Mouse (Mus musculus): Measurements from ENCODE around the gene Cpt1a. TPM values are rescaled to one million over a fixed set of nuclear protein-coding genes. Genes with fewer than 3 reads are reported as not detected.

Gene Cpt1a
- polyA plus RNA-seq, 1 experiment from 2014 or later, result 15.0 TPM

- peaks cover 11% of the 10 kb centered on the region; the same call in 1 of the 2 replicates for H3K36me3 ChIP-seq (ENCODE audit: control insufficient read depth, insufficient read depth, low read length)
- no peaks in the 10 kb centered on the region for H3K9me3 ChIP-seq (ENCODE audit: control insufficient read depth, low read length)
- no peak for ATAC-seq (replicated peaks; ENCODE audit: low FRiP score)
- H3K27ac ChIP-seq (ENCODE audit: low read depth, low read length), result no peak overlapping the region
- H3K27me3 ChIP-seq (replicated peaks; ENCODE audit: control insufficient read depth, insufficient read depth, low read length), result no peaks in the 10 kb centered on the region
- H3K9ac ChIP-seq (ENCODE audit: low read depth, low read length), result no peak overlapping the region
- no peak overlapping the region for H3K4me3 ChIP-seq (ENCODE audit: low read depth, low read length)
- WGBS, result 87% methylated on average over 3 of the region's 3 CpGs
- DNase-seq (ENCODE audit: low spot score), result no peak
- no peak overlapping the region for H3K4me2 ChIP-seq
- no peaks in the 10 kb centered on the region for H3K4me1 ChIP-seq (replicated peaks; ENCODE audit: control insufficient read depth, insufficient read depth, low read length)
Observed at GRCm38 (mm10) chr19:3368276-3368675, 46.1 kb downstream of the Cpt1a start.

DNA sequence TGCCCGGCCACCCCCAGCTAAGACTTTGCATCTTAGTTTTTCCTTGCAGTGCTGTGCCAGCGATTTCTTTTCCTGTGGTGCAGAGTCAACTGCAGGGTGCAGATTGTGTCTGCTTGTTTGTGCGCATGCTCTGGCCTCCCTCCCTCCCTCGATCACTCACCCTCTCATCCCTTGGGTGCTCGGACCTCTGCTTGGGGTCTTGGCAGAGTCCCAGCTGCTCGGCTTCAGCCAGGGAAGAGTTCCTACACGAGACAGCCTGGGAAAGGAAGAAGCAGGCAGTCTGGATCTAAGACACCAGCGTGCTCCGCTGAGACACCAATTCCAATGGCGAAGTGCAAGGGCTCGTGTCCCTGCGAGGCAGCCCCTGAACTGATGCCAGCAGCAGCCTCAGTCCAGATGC is 51.2 kb downstream of the Cpt1a start:
- no peak overlapping the region for H3K9ac ChIP-seq (ENCODE audit: low read depth, low read length)
- no peak overlapping the region for H3K4me3 ChIP-seq (ENCODE audit: low read depth, low read length)
- H3K9me3 ChIP-seq (ENCODE audit: control insufficient read depth, low read length), result no peaks in the 10 kb centered on the region
- ATAC-seq (replicated peaks; ENCODE audit: low FRiP score), result no peak
- H3K4me1 ChIP-seq (replicated peaks; ENCODE audit: control insufficient read depth, insufficient read depth, low read length), result peaks cover 2% of the 10 kb centered on the region; the same call in 1 of the 2 replicates
- no peak for DNase-seq (ENCODE audit: low spot score)
- H3K27me3 ChIP-seq (replicated peaks; ENCODE audit: control insufficient read depth, insufficient read depth, low read length), result no peaks in the 10 kb centered on the region
- no peak overlapping the region for H3K27ac ChIP-seq (ENCODE audit: low read depth, low read length)
- H3K4me2 ChIP-seq, result no peak overlapping the region
- 80% methylated on average over 12 of the region's 12 CpGs for WGBS
- H3K36me3 ChIP-seq (ENCODE audit: control insufficient read depth, insufficient read depth, low read length), result no peaks in the 10 kb centered on the region; the same call in 1 of the 2 replicates

- H3K9ac ChIP-seq (ENCODE audit: low read depth, low read length), result no peak overlapping the region
- no peaks in the 10 kb centered on the region for H3K9me3 ChIP-seq (ENCODE audit: control insufficient read depth, low read length)
- H3K27me3 ChIP-seq (replicated peaks; ENCODE audit: control insufficient read depth, insufficient read depth, low read length), result no peaks in the 10 kb centered on the region
- H3K4me1 ChIP-seq (replicated peaks; ENCODE audit: control insufficient read depth, insufficient read depth, low read length), result peaks cover 2% of the 10 kb centered on the region; the same call in 1 of the 2 replicates
- DNase-seq (ENCODE audit: low spot score), result no peak
- H3K36me3 ChIP-seq (ENCODE audit: control insufficient read depth, insufficient read depth, low read length), result no peaks in the 10 kb centered on the region; the same call in 1 of the 2 replicates
- ATAC-seq (replicated peaks; ENCODE audit: low FRiP score), result no peak
- H3K4me2 ChIP-seq, result no peak overlapping the region
- 54% methylated on average over 2 of the region's 2 CpGs for WGBS
- no peak overlapping the region for H3K4me3 ChIP-seq (ENCODE audit: low read depth, low read length)
- no peak overlapping the region for H3K27ac ChIP-seq (ENCODE audit: low read depth, low read length)
Observed at GRCm38 (mm10) chr19:3374028-3374427, 51.9 kb downstream of the Cpt1a start.

DNA sequence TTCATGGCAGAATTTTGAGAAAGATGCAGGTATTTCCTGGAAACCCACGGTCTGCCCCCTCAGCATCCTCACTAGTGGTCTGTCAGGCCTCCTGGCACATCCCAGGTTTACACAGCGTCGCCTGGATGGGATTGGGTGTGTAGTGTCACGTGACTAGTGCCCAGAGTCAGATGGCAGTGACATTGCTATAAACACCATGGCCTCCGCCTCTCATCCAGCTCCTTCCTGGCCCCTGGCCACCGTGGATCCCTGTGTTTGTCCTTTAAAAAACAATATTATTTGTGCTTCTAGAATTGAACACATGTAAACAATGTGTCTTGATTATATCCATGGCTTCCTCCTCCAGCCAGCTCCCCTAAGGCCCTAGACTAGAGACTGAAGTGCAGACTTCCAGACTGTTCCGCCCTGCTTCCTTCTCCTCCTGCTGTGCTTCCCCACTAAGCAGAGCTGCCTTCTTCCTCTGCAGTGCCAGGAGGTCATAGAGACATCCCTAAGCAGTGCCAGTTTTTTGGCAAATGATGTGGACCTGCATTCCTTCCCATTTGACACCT is 53.9 kb downstream of the Cpt1a start:
- no peak overlapping the region for H3K4me3 ChIP-seq (ENCODE audit: low read depth, low read length)
- 71% methylated on average over 7 of the region's 7 CpGs for WGBS
- H3K36me3 ChIP-seq (ENCODE audit: control insufficient read depth, insufficient read depth, low read length), result no peaks in the 10 kb centered on the region; the same call in 1 of the 2 replicates
- ATAC-seq (replicated peaks; ENCODE audit: low FRiP score) (no peak), DNase-seq (ENCODE audit: low spot score) (no peak)
- no peak overlapping the region for H3K4me2 ChIP-seq
- H3K9ac ChIP-seq (ENCODE audit: low read depth, low read length), result no peak overlapping the region
- H3K9me3 ChIP-seq (ENCODE audit: control insufficient read depth, low read length), result no peaks in the 10 kb centered on the region
- H3K27me3 ChIP-seq (replicated peaks; ENCODE audit: control insufficient read depth, insufficient read depth, low read length), result no peaks in the 10 kb centered on the region
- H3K4me1 ChIP-seq (replicated peaks; ENCODE audit: control insufficient read depth, insufficient read depth, low read length), result peaks cover 2% of the 10 kb centered on the region; the same call in 1 of the 2 replicates
- no peak overlapping the region for H3K27ac ChIP-seq (ENCODE audit: low read depth, low read length)

- Histone ChIP-seq H3K27ac (ENCODE audit: low read depth, low read length) (no peak overlapping the region), H3K9me3 (ENCODE audit: control insufficient read depth, low read length) (no peaks in the 10 kb centered on the region), H3K4me2 (no peak overlapping the region), H3K4me1 (replicated peaks; ENCODE audit: control insufficient read depth, insufficient read depth, low read length) (peaks cover 2% of the 10 kb centered on the region; the same call in 1 of the 2 replicates), H3K36me3 (ENCODE audit: control insufficient read depth, insufficient read depth, low read length) (no peaks in the 10 kb centered on the region; the same call in 1 of the 2 replicates), H3K9ac (ENCODE audit: low read depth, low read length) (no peak overlapping the region), H3K4me3 (ENCODE audit: low read depth, low read length) (no peak overlapping the region), H3K27me3 (replicated peaks; ENCODE audit: control insufficient read depth, insufficient read depth, low read length) (no peaks in the 10 kb centered on the region)
- 24% methylated on average over 4 of the region's 4 CpGs for WGBS
- ATAC-seq (replicated peaks; ENCODE audit: low FRiP score) (0 out of 2 replicates have a peak, but pooled peaks have one; percentile 40), DNase-seq (ENCODE audit: low spot score) (no peak)
Observed at GRCm38 (mm10) chr19:3376966-3377715, 55.0 kb downstream of the Cpt1a start.

- no peaks in the 10 kb centered on the region; the same call in 1 of the 2 replicates for H3K36me3 ChIP-seq (ENCODE audit: control insufficient read depth, insufficient read depth, low read length)
- no peak overlapping the region for H3K4me3 ChIP-seq (ENCODE audit: low read depth, low read length)
- no peak overlapping the region for H3K27ac ChIP-seq (ENCODE audit: low read depth, low read length)
- H3K9me3 ChIP-seq (ENCODE audit: control insufficient read depth, low read length), result no peaks in the 10 kb centered on the region
- no peaks in the 10 kb centered on the region for H3K27me3 ChIP-seq (replicated peaks; ENCODE audit: control insufficient read depth, insufficient read depth, low read length)
- no peak overlapping the region for H3K4me2 ChIP-seq
- H3K9ac ChIP-seq (ENCODE audit: low read depth, low read length), result no peak overlapping the region
- ATAC-seq (replicated peaks; ENCODE audit: low FRiP score) (no peak), DNase-seq (ENCODE audit: low spot score) (no peak)
- H3K4me1 ChIP-seq (replicated peaks; ENCODE audit: control insufficient read depth, insufficient read depth, low read length), result peaks cover 2% of the 10 kb centered on the region; the same call in 1 of the 2 replicates
- 96% methylated on average over 3 of the region's 3 CpGs for WGBS
Observed at GRCm38 (mm10) chr19:3378614-3379013, 56.5 kb downstream of the Cpt1a start.

DNA sequence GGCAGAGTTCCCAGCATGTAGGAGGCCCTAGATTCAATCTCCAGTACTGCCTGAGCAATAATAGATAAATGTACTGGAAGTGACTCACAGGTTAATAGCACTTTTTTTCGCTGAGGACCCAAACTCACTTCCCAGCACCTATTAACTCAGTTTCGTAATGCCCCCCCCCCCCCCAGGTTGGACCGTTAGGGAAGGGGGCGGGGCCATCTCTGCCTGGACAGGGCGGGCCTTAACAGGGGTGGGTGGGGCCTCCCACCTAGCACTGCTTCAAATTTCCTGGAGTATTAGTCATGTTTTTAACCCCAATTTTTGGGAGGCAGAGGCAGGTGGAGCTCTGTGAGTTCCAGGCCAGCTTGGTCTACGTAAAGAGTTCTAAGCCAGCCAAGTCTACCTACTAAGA is 65.9 kb downstream of the Cpt1a start:
- peaks cover 3% of the 10 kb centered on the region; the same call in 1 of the 2 replicates for H3K9me3 ChIP-seq (ENCODE audit: control insufficient read depth, low read length)
- no peaks in the 10 kb centered on the region for H3K27me3 ChIP-seq (replicated peaks; ENCODE audit: control insufficient read depth, insufficient read depth, low read length)
- peaks cover 24% of the 10 kb centered on the region for H3K4me1 ChIP-seq (replicated peaks; ENCODE audit: control insufficient read depth, insufficient read depth, low read length)
- no peak overlapping the region for H3K9ac ChIP-seq (ENCODE audit: low read depth, low read length)
- no peak overlapping the region; the same call in 1 of the 2 replicates for H3K4me2 ChIP-seq
- no peak overlapping the region for H3K4me3 ChIP-seq (ENCODE audit: low read depth, low read length)
- DNase-seq (ENCODE audit: low spot score), result no peak
- WGBS, result 58% methylated on average over 6 of the region's 6 CpGs
- H3K27ac ChIP-seq (ENCODE audit: low read depth, low read length), result no peak overlapping the region
- no peak; the same call in 1 of the 2 replicates for ATAC-seq (replicated peaks; ENCODE audit: low FRiP score)
- peaks cover 3% of the 10 kb centered on the region; the same call in 1 of the 2 replicates for H3K36me3 ChIP-seq (ENCODE audit: control insufficient read depth, insufficient read depth, low read length)

DNA sequence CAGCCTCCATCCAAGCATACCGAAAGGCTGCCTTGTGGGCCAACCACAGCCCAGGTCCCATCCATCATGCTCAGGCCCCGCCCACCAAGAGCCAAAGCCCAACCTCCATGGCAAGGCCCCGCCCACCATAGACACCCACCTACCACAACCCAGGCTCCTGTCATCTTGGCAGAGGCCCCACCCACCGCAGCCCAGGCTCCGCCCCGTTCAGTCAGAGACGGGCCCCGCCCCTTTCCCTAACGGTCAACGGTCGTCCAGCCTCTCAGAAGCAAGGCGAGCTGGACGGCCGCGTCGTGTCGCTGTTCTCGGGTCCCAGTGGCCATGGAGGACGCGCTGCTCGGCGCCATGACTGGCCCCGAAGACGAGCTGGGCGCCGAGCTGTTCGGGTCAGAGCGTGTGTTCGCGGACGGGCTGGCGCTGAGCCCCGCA is 66.5 kb downstream of the Cpt1a start, which contains the start of gene Tesmin:
Gene Tesmin, plus strand, starts transcription at position 229 of the 429 bp plus-strand sequence.
- H3K9ac ChIP-seq (ENCODE audit: low read depth, low read length), result peak within 1 kb of the TSS; percentile 79
- peaks cover 24% of the 10 kb centered on the region for H3K4me1 ChIP-seq (replicated peaks; ENCODE audit: control insufficient read depth, insufficient read depth, low read length)
- peaks cover 3% of the 10 kb centered on the region; the same call in 1 of the 2 replicates for H3K9me3 ChIP-seq (ENCODE audit: control insufficient read depth, low read length)
- peaks cover 3% of the 10 kb centered on the region; the same call in 1 of the 2 replicates for H3K36me3 ChIP-seq (ENCODE audit: control insufficient read depth, insufficient read depth, low read length)
- H3K27ac ChIP-seq (ENCODE audit: low read depth, low read length), result peak within 1 kb of the TSS; percentile 90
- H3K4me2 ChIP-seq, result peak within 1 kb of the TSS; percentile 89
- WGBS, result 2% methylated on average over 33 of the region's 33 CpGs
- DNase-seq (ENCODE audit: low spot score) (peak; percentile 91), ATAC-seq (replicated peaks; ENCODE audit: low FRiP score) (peak; percentile 79)
- H3K27me3 ChIP-seq (replicated peaks; ENCODE audit: control insufficient read depth, insufficient read depth, low read length), result no peaks in the 10 kb centered on the region
- H3K4me3 ChIP-seq (ENCODE audit: low read depth, low read length), result peak within 1 kb of the TSS; percentile 52

Data from liver, embryonic 11.5 days (tissue).